Mouse (Mus musculus) embryonic stem cell, embryonic (primary cell): Measurements from ENCODE around the gene Tuba4a.

ENCODE experiments used
- CTCF ChIA-PET, 4 experiments: fragments of 300-600 bp in 2 of 4; fragments of 350-600 bp in 2 of 4; sonication (Branson Sonifier 250); formaldehyde crosslinking; loops; one replicate each; lab custom pipeline; 2022; ENCODE audit warnings: inconsistent platforms in 2 of 4; lab: Charles Lee
- POLR2A ChIA-PET, 4 experiments: fragments of 300-600 bp in 2 of 4; fragments of 350-600 bp in 2 of 4; sonication (Branson Sonifier 250); formaldehyde crosslinking; loops; one replicate each; lab custom pipeline; 2022; ENCODE audit warnings: antibody characterized with exemption in 4 of 4, inconsistent platforms in 1 of 4; lab: Charles Lee

Tuba4a gene

DNA sequence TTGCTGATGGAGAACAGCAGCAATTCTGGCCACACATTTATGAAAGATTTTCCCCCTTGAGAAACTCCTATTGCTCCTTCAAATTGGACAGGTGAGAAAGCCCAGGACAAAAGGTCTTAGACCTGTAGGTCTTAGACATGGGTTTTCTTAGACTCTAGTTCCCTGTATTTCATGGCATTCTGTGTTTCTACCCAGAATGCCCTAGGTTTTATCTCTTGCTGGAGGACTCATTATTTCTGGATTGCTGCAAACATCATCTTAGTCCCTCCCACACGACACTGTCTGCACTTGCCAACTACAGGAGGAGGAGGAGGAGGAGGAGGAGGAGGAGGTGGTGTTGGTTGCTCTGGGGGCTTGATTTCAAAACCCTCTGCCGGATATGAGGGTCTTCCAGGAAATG, 6.5 kb upstream of the Tuba4a start:
- POLR2A ChIA-PET, result interaction anchor here in 2 of 4 experiments (0.8 to 5.2 kb wide), 5 partner anchors 10 to 46 kb away, joined by 3 to 83 read pairs (median 8); partner anchors contain the start of genes Abcb6 (in 1 of the 2), Dnajb2 (in 1 of the 2), Glb1l (in 1 of the 2) and Stk16 (in 1 of the 2)
- CTCF ChIA-PET, result interaction anchor here in 2 of 4 experiments (0.7 to 1.1 kb wide), 3 partner anchors 12 to 332 kb away, joined by 3 read pairs; no protein-coding TSS in a partner anchor

GRCm38 (mm10) chr1:75225473-75225872, 5.8 kb upstream of the Tuba4a start:
- ChIA-PET POLR2A (interaction anchor here in 2 of 4 experiments (0.8 to 5.2 kb wide), 8 partner anchors 11 to 277 kb away, joined by 3 to 83 read pairs (median 4); partner anchors contain the start of genes Abcb6 (in 2 of the 2), Chpf (in 1 of the 2), Dnajb2 (in 1 of the 2) and Glb1l (in 1 of the 2)), CTCF (interaction anchor here in 2 of 4 experiments (0.6 to 1.1 kb wide), 5 partner anchors 9 to 122 kb away, joined by 3 to 5 read pairs (median 3); no protein-coding TSS in a partner anchor)

DNA sequence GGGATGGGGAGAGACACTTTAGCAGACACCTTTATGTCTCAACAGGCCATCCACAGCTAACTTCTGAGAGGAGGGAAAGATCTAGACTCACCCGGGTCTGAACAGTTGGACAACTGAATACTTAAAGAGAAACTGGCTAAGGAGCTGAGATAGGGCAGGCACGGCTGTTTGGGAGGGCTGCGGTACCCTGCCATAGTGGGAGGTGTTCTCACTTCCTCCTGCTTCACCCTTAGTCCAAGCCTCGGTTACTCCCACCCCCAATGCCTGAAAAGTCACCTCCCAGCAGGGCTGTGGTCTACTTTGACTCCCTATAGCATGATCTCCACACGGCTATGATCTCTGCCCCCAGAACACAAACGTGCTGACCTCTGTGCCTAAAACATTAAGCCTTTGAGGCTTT, 3.9 kb upstream of the Tuba4a start:
- CTCF ChIA-PET, result interaction anchor here in 2 of 4 experiments (0.7 to 1.7 kb wide), 5 partner anchors 11 to 1742 kb away, joined by 3 to 5 read pairs (median 4); partner anchors contain the start of gene Dnpep (in 1 of the 2)
- POLR2A ChIA-PET, result interaction anchor here in 3 of 4 experiments (0.9 to 8.0 kb wide), 14 partner anchors 8 to 55 kb away, joined by 3 to 109 read pairs (median 4); partner anchors contain the start of genes A630095N17Rik (in 2 of the 3), Ankzf1 (in 2 of the 3), Atg9a (in 2 of the 3) and Dnajb2 (in 2 of the 3)

DNA sequence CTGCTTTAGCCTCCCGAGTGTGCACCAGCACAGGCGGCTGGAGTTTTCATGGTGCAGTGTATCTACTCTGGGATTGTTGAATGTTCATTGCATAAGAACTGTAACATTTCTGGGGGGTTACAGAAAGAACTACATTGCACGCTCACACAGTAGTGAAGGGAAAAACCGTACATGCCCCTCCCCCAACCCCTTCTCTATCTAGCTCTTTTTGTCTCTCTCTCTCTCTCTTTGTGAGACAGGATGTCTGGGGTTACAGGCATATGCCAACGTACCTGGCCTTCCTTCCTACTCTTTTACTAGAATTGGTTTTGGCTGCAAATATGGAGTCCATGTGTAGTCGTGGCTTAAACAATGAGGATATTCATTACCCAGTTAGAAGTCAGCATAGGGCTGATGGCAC, 3.3 kb upstream of the Tuba4a start:
- ChIA-PET CTCF (interaction anchor here in 1 of 4 experiments (1.0 to 1.7 kb wide), 4 partner anchors 11 to 95 kb away, joined by 4 to 5 read pairs (median 4); partner anchors contain the start of gene Dnpep), POLR2A (interaction anchor here in 3 of 4 experiments (0.9 to 8.0 kb wide), 16 partner anchors 9 to 54 kb away, joined by 3 to 109 read pairs (median 5); partner anchors contain the start of genes A630095N17Rik (in 2 of the 3), Ankzf1 (in 2 of the 3), Atg9a (in 2 of the 3) and Dnajb2 (in 2 of the 3))

GRCm38 (mm10) chr1:75221538-75221937, 1.9 kb upstream of the Tuba4a start:
- CTCF ChIA-PET, result interaction anchor here in 2 of 4 experiments (0.6 to 6.2 kb wide), 5 partner anchors 13 to 96 kb away, joined by 3 to 35 read pairs (median 4); partner anchors contain the start of genes Abcb6 (in 1 of the 2) and Dnpep (in 1 of the 2)
- POLR2A ChIA-PET, result interaction anchor here (0.6 to 8.0 kb wide), 30 partner anchors 8 to 258 kb away, joined by 3 to 109 read pairs (median 6); partner anchors contain the start of genes Ankzf1 (in 3 of the 4), Atg9a (in 3 of the 4), Dnajb2 (in 2 of the 4) and Dnpep (in 2 of the 4)

DNA sequence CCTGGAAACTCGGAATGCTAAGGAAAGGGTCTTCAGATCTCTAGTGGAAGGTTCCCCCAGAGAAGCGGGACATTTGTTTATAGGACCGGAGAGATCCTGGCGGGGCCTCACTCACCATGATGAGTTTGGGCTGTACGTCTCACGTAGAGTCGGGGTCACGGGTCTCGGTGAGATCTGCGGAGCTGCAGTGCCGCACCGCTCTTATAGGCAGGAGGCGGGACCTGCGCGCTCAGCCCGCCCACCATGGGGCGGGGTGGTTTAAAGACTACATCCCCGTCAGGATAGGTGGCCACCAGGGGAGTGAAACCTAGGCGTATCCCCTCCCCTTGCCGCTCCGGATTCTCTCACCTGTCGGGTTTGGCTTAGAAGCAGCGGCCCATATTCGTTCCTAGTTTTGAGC, 587 bp downstream of the Tuba4a start:
- ChIA-PET CTCF (interaction anchor here (0.6 to 6.2 kb wide), 10 partner anchors 13 to 1225 kb away, joined by 3 to 35 read pairs (median 5); partner anchors contain the start of genes A630095N17Rik (in 1 of the 4), Ankzf1 (in 1 of the 4) and Atg9a (in 1 of the 4)), POLR2A (interaction anchor here (0.5 to 12.5 kb wide), 66 partner anchors 8 to 976 kb away, joined by 3 to 109 read pairs (median 5); partner anchors contain the start of genes A630095N17Rik (in 3 of the 4), Abcb6 (in 3 of the 4), Ankzf1 (in 3 of the 4) and Atg9a (in 3 of the 4))

DNA sequence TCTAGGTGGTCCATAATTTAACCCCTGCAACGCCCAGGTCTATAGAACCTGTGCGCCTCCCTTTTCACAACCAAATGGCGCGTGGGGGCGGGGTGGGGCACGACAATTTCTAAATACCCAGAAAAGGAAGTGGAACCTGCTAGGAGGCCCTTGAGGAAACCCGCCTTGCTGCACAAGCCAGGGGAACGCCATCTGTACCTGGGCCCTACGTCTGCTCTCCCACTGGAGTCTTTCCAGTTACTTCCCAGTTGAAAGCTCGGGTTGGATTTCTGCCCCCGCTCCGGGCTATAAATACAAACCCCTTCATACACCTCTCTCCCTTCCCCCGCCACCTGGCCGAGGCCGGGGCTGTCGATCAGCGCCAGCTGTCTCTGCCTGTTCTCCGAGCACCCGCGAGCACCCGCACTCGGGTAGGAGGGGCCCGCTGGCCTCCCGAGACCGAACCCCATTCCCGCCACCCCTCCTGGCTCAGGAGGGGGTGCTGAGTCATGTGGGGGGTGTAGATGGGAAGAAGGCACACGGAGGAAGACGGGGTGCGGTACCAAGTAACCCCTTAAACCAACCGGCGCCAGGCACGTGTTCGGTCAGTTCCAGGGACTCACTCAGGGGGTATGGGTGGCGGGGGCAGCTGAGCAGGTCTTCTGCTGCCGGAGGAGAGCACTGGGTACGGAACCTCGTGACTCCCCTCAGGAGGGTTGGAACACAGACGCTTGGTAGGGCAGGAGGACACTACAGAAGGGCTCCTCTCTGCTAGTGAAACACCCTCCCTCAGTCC, 1.3 kb downstream of the Tuba4a start:
- POLR2A ChIA-PET, result interaction anchor here (0.5 to 12.5 kb wide), 57 partner anchors 9 to 393 kb away, joined by 3 to 109 read pairs (median 7); partner anchors contain the start of genes A630095N17Rik (in 3 of the 4), Abcb6 (in 3 of the 4), Ankzf1 (in 3 of the 4) and Atg9a (in 3 of the 4)
- CTCF ChIA-PET, result interaction anchor here in 3 of 4 experiments (0.6 to 6.2 kb wide), 8 partner anchors 14 to 1224 kb away, joined by 4 to 35 read pairs (median 6); partner anchors contain the start of genes A630095N17Rik (in 1 of the 3), Ankzf1 (in 1 of the 3) and Atg9a (in 1 of the 3)

GRCm38 (mm10) chr1:75217893-75218226, 1.8 kb downstream of the Tuba4a start:
- CTCF ChIA-PET, result interaction anchor here in 1 of 4 experiments (1.0 to 6.2 kb wide), 3 partner anchors 27 to 249 kb away, joined by 4 to 35 read pairs (median 12); no protein-coding TSS in a partner anchor
- POLR2A ChIA-PET, result interaction anchor here (0.6 to 12.5 kb wide), 35 partner anchors 8 to 393 kb away, joined by 3 to 109 read pairs (median 10); partner anchors contain the start of genes Glb1l (in 3 of the 4), Stk16 (in 3 of the 4), Abcb6 (in 2 of the 4) and Ankzf1 (in 2 of the 4)

GRCm38 (mm10) chr1:75216797-75217585, 2.7 kb downstream of the Tuba4a start:
- CTCF ChIA-PET, result interaction anchor here in 3 of 4 experiments (0.6 to 6.2 kb wide), 5 partner anchors 28 to 250 kb away, joined by 4 to 35 read pairs (median 4); no protein-coding TSS in a partner anchor

DNA sequence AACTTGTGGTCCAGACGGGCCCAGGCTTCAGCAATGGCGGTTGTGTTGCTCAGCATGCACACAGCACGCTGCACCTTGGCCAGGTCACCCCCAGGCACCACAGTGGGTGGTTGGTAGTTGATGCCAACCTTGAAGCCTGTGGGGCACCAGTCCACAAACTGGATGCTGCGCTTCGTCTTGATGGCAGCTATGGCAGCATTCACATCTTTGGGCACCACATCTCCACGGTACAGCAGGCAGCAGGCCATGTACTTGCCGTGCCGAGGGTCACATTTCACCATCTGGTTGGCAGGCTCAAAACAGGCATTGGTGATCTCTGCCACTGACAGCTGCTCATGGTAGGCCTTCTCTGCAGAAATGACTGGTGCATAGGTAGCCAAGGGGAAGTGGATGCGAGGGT, 3.9 kb downstream of the Tuba4a start:
- POLR2A ChIA-PET, result interaction anchor here in 3 of 4 experiments (0.6 to 12.5 kb wide), 16 partner anchors 6 to 102 kb away, joined by 3 to 109 read pairs (median 11); partner anchors contain the start of genes Abcb6 (in 2 of the 3), Dnajb2 (in 2 of the 3), Zfand2b (in 2 of the 3) and Dnpep (in 1 of the 3)
- CTCF ChIA-PET, result interaction anchor here in 1 of 4 experiments (6.2 kb wide), 1 partner anchor 37 kb away, joined by 35 read pairs; no protein-coding TSS in a partner anchor

More at GRCm38 (mm10) chr1:75216797-75217585, 2.7 kb downstream of the Tuba4a start:
- POLR2A ChIA-PET, result interaction anchor here in 2 of 4 experiments (0.6 to 12.5 kb wide), 29 partner anchors 7 to 252 kb away, joined by 3 to 109 read pairs (median 6); partner anchors contain the start of genes A630095N17Rik (in 2 of the 2), Abcb6 (in 2 of the 2), Dnajb2 (in 2 of the 2) and Zfand2b (in 2 of the 2)

DNA sequence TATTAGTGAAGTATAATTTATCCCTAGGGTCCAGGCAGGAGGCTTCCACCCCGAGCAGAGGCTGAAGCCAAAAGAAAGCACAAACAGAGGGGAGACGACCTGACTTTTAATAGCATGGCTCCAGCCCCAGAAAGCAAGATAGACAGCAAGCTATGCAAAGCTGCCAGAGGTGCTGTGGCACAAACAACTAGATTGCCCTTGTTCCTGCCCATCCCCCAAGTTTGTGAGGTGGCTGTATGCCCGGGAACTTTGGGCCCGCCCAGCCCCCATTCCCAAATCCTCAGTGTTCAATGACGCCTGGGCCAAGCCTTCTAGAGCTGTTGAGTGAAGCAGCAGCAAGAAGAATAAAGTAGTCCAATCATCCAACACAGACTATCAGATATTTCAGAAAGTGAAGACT, 4.8 kb downstream of the Tuba4a start:
- ChIA-PET CTCF (interaction anchor here in 2 of 4 experiments (0.9 to 1.3 kb wide), 2 partner anchors 11 to 39 kb away, joined by 3 to 4 read pairs; no protein-coding TSS in a partner anchor), POLR2A (interaction anchor here in 2 of 4 experiments (0.6 to 12.5 kb wide), 22 partner anchors 8 to 71 kb away, joined by 3 to 83 read pairs (median 4); partner anchors contain the start of genes A630095N17Rik (in 2 of the 2), Abcb6 (in 2 of the 2), Ankzf1 (in 1 of the 2) and Atg9a (in 1 of the 2))

GRCm38 (mm10) chr1:75214442-75214841, 5.2 kb downstream of the Tuba4a start:
- POLR2A ChIA-PET, result interaction anchor here in 2 of 4 experiments (0.8 to 12.5 kb wide), 25 partner anchors 8 to 103 kb away, joined by 3 to 83 read pairs (median 5); partner anchors contain the start of genes A630095N17Rik (in 2 of the 2), Abcb6 (in 2 of the 2), Ankzf1 (in 2 of the 2) and Atg9a (in 2 of the 2)
- CTCF ChIA-PET, result interaction anchor here in 2 of 4 experiments (0.7 to 1.3 kb wide), 3 partner anchors 11 to 40 kb away, joined by 3 to 4 read pairs (median 3); no protein-coding TSS in a partner anchor

DNA sequence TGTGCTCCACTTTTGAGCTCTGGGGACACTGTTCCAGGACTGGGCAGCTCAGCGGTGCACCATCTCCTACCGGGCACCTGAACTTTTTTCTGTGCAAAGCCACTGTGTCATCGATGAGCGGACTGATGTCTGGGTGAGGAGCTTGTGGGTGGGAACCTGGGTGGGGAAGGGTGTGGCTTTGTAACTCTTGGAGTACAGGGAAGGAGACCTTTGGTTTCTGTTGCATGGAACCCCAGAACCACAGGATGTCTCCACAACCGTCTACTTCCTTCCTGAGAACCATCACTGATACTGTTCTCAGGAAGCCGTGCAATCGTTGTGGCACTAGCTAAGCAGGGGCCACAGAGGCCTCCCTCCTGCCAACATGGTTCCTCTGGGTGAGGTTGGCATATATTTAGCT, 6.6 kb downstream of the Tuba4a start:
- CTCF ChIA-PET, result interaction anchor here in 1 of 4 experiments (0.9 kb wide), 1 partner anchor 15 kb away, joined by 3 read pairs; no protein-coding TSS in a partner anchor
- POLR2A ChIA-PET, result interaction anchor here (0.5 to 12.5 kb wide), 17 partner anchors 9 to 104 kb away, joined by 3 to 83 read pairs (median 8); partner anchors contain the start of genes Ankzf1 (in 2 of the 4), Atg9a (in 2 of the 4), Abcb6 (in 1 of the 4) and Dnajb2 (in 1 of the 4)

GRCm38 (mm10) chr1:75212542-75212941, 7.1 kb downstream of the Tuba4a start:
- ChIA-PET POLR2A (interaction anchor here in 3 of 4 experiments (0.9 to 12.5 kb wide), 9 partner anchors 9 to 105 kb away, joined by 3 to 83 read pairs (median 10); partner anchors contain the start of genes Dnajb2 (in 1 of the 3) and Dnpep (in 1 of the 3)), CTCF (interaction anchor here in 1 of 4 experiments (0.9 kb wide), 1 partner anchor 15 kb away, joined by 3 read pairs; no protein-coding TSS in a partner anchor)

- CTCF ChIA-PET, result no interaction called here
Observed at GRCm38 (mm10) chr1:75211141-75211708, 8.4 kb downstream of the Tuba4a start.

More at GRCm38 (mm10) chr1:75211141-75211708, 8.4 kb downstream of the Tuba4a start:
- POLR2A ChIA-PET, result interaction anchor here in 3 of 4 experiments (0.8 to 12.5 kb wide), 21 partner anchors 8 to 105 kb away, joined by 3 to 84 read pairs (median 8); partner anchors contain the start of genes Tuba4a (in 3 of the 3), Ankzf1 (in 2 of the 3), Atg9a (in 2 of the 3) and Zfand2b (in 2 of the 3)
